Mouse (Mus musculus) limb, embryonic 10.5 days (tissue): ENCODE measurements around the gene Tecta. TPM values are rescaled to one million over a fixed set of nuclear protein-coding genes. Genes with fewer than 3 reads are reported as not detected.
A peak's percentile ranks its signal among the peaks of the same experiment; 100 is the strongest.

Experiments
- DNase-seq: peaks from one replicate; pipeline ENCODE4 v3.0.0-alpha.2; 2017; ENCODE audit warnings: low spot score
- H3K27ac ChIP-seq: fragments of 300-500 bp; sonication (generic); 2 replicates; pipeline ENCODE4 v1.5.1; 2016; ENCODE audit warnings: mild to moderate bottlenecking
- H3K27me3 ChIP-seq: fragments of 300-500 bp; sonication (generic); 2 replicates; pipeline ENCODE4 v1.6.1; 2016; ENCODE audit warnings: low read depth, mild to moderate bottlenecking; ENCODE audit not compliant: poor library complexity, severe bottlenecking
- H3K36me3 ChIP-seq: fragments of 300-500 bp; sonication (generic); 2 replicates; pipeline ENCODE4 v1.6.1; 2016; ENCODE audit warnings: mild to moderate bottlenecking, moderate library complexity
- H3K4me1 ChIP-seq: fragments of 300-500 bp; sonication (generic); 2 replicates; pipeline ENCODE4 v1.6.1; 2016
- H3K4me3 ChIP-seq: fragments of 300-500 bp; sonication (generic); 2 replicates; pipeline ENCODE4 v1.5.1; 2016; ENCODE audit warnings: mild to moderate bottlenecking, moderate library complexity
- H3K9me3 ChIP-seq: fragments of 300-500 bp; sonication (generic); replicated peaks from 2 replicates; pipeline ENCODE4 v1.6.1; 2016; ENCODE audit warnings: mild to moderate bottlenecking
- WGBS: fragments of 180-500 bp; shearing (Covaris S2); methylation state at CpG from one replicate; pipeline ENCODE4 v1.1.7; 2016; 5-methylcytosine and 5-hydroxymethylcytosine counted together
- polyA plus RNA-seq: library from polyadenylated mRNA; unstranded; fragments of >200 nt; fragmentation: Nextera tagmentation; extraction: Ambion mirVana; gene quantifications from 2 replicates; pipeline ENCODE4 v1.2.1, GENCODE M21; 2016

Gene Tecta
- 0.03 and 0.05 TPM in 2 replicates for polyA plus RNA-seq

DNA sequence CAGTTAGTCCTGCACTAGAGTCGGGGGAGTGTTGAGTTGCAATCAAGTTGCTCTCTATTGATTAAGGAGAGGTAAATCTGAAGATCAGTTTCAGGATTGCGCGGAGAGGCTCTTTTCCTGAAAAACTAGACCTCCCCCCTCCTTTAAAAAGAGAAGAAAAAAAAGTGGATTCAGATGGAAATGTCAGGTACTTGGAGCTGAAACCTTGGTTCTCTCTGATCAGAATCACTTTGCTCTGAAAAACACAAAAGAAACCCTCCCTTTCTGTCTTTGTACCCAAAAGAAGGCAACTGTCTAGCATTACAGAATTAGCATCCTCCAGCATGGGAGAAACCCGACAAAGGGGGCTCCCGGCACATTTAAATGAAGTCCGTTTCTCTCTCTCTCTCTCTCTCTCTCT lies at the start of gene Tecta:
Gene Tecta (minus strand): TSS at position 101 of the 400 bp plus-strand sequence.
- Histone ChIP-seq H3K4me3 (no peak within 1 kb of the TSS), H3K27ac (peak within 1 kb of the TSS; percentile 25; the same call in 1 of the 2 replicates), H3K36me3 (no peaks in the 10 kb centered on the region), H3K4me1 (no peaks in the 10 kb centered on the region), H3K27me3 (no peaks in the 10 kb centered on the region), H3K9me3 (no peaks in the 10 kb centered on the region)
- no peak for DNase-seq
- 89% methylated on average over 6 of the region's 6 CpGs for WGBS

DNA sequence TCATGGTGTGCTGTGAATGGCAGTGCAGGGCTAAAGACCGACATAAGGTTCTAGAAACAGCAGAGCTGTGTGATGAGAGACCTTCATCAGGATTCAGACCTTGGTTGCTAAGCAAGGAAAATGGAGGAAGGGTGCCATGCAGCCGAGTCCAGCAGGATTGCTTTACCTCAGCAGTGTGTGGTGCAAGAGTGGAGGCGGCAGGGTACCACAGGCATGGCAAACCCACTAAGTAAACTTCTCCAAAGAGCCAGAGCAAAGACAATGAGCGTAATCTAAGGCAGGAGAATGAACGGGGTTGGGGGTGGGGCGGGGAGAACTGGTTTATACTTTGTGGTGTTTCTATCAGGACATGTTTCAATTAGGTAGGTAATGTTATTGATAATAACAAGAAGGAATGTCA lies 49.3 kb upstream of the Tecta start:
- Histone ChIP-seq H3K4me3 (no peak overlapping the region), H3K27ac (no peak overlapping the region), H3K4me1 (no peaks in the 10 kb centered on the region), H3K9me3 (no peaks in the 10 kb centered on the region), H3K36me3 (peaks cover 67% of the 10 kb centered on the region), H3K27me3 (no peaks in the 10 kb centered on the region)
- no peak for DNase-seq
- WGBS, result 96% methylated on average over 6 of the region's 6 CpGs

DNA sequence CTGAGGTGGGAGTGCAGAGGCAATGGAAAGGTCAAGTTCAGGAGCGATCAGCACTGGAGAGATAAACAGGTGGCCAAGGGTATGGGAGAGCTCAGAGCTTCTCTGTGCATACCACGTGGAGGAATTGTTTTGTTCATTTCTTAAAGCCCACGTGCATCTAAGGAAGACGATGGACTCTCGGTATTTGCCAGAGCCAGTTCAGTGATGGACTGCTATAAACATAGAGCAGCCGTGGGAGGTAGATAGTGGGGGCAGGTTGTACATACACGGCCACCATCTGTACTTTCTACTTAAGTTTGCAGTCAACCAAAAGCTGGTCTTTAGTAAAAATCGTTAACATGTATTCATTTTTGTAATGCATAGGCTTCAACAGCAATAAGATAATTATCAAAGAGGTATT lies 42.4 kb upstream of the Tecta start:
- 92% methylated on average over 8 of the region's 8 CpGs for WGBS
- H3K4me3 ChIP-seq, result no peak overlapping the region
- H3K27me3 ChIP-seq, result no peaks in the 10 kb centered on the region
- H3K9me3 ChIP-seq, result no peaks in the 10 kb centered on the region
- H3K27ac ChIP-seq, result no peak overlapping the region
- DNase-seq, result no peak
- H3K36me3 ChIP-seq, result peaks cover 93% of the 10 kb centered on the region
- no peaks in the 10 kb centered on the region for H3K4me1 ChIP-seq

- Histone ChIP-seq H3K4me1 (no peaks in the 10 kb centered on the region), H3K27me3 (no peaks in the 10 kb centered on the region), H3K36me3 (peaks cover 95% of the 10 kb centered on the region), H3K9me3 (no peaks in the 10 kb centered on the region), H3K4me3 (no peak overlapping the region), H3K27ac (no peak overlapping the region)
- 93% methylated on average over 2 of the region's 2 CpGs for WGBS
- no peak for DNase-seq
These were observed 41.5 kb upstream of the Tecta start for GRCm38 (mm10) chr9:42441234-42441633.

GRCm38 (mm10) chr9:42439446-42439845 lies 39.7 kb upstream of the Tecta start:
- Histone ChIP-seq H3K27ac (no peak overlapping the region), H3K27me3 (no peaks in the 10 kb centered on the region), H3K9me3 (no peaks in the 10 kb centered on the region), H3K4me1 (no peaks in the 10 kb centered on the region), H3K36me3 (peaks cover 96% of the 10 kb centered on the region), H3K4me3 (no peak overlapping the region)
- no peak for DNase-seq
- 66% methylated on average over 4 of the region's 4 CpGs for WGBS

GRCm38 (mm10) chr9:42432155-42432554 lies 32.4 kb upstream of the Tecta start:
- H3K9me3 ChIP-seq, result no peaks in the 10 kb centered on the region
- H3K4me3 ChIP-seq, result no peak overlapping the region
- 95% methylated on average over 2 of the region's 2 CpGs for WGBS
- H3K36me3 ChIP-seq, result peaks cover 81% of the 10 kb centered on the region
- peaks cover 10% of the 10 kb centered on the region for H3K4me1 ChIP-seq
- no peak overlapping the region for H3K27ac ChIP-seq
- DNase-seq, result no peak
- H3K27me3 ChIP-seq, result no peaks in the 10 kb centered on the region

- Histone ChIP-seq H3K4me1 (peaks cover 10% of the 10 kb centered on the region), H3K27ac (no peak overlapping the region), H3K27me3 (no peaks in the 10 kb centered on the region), H3K9me3 (no peaks in the 10 kb centered on the region), H3K36me3 (peaks cover 81% of the 10 kb centered on the region), H3K4me3 (no peak overlapping the region)
- 91% methylated on average over 2 of the region's 2 CpGs for WGBS
- DNase-seq, result no peak
These were observed 31.9 kb upstream of the Tecta start for GRCm38 (mm10) chr9:42431606-42432005.

GRCm38 (mm10) chr9:42428060-42428924 lies 28.6 kb upstream of the Tecta start:
- Histone ChIP-seq H3K4me1 (peaks cover 10% of the 10 kb centered on the region), H3K4me3 (no peak overlapping the region), H3K27me3 (no peaks in the 10 kb centered on the region), H3K27ac (no peak overlapping the region), H3K36me3 (peaks cover 62% of the 10 kb centered on the region), H3K9me3 (no peaks in the 10 kb centered on the region)
- no peak for DNase-seq
- 67% methylated on average over 12 of the region's 12 CpGs for WGBS

DNA sequence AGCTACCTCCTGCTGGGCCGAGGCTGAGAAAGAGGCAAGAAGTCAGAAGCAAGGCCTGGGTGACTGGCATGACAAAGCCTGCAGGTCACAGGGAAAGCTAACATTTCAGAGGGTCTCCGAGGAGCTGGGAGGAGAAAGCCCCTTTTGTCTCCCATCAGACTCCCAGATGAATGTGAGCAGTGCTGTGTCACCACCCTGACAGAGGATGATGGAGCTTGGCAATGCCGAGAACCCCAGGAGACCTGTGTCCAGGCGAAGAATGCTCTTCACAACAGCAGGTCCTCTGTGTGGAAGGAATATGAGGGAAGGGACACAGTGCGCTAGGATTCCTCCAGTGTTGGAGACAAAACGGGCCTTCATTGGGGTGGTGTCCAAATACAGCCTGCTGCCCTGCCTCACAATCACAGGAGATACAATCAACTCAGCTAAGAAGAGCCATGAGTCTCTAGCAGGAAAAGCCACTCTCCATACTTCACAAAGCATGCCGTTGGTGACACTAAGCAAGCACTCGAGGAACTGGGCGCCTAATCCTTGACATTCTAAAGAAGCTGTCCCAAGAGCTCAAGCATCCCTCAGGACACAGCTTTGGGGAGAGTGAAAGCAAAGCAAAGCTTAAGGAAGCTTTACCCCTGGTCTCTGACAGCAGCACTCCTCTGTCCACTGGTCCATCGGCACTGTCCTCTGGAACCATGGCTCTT lies 27.1 kb upstream of the Tecta start:
- Histone ChIP-seq H3K4me1 (peaks cover 10% of the 10 kb centered on the region), H3K27me3 (no peaks in the 10 kb centered on the region), H3K36me3 (peaks cover 61% of the 10 kb centered on the region), H3K27ac (no peak overlapping the region), H3K9me3 (no peaks in the 10 kb centered on the region), H3K4me3 (no peak overlapping the region)
- DNase-seq, result no peak
- WGBS, result 72% methylated on average over 10 of the region's 10 CpGs

DNA sequence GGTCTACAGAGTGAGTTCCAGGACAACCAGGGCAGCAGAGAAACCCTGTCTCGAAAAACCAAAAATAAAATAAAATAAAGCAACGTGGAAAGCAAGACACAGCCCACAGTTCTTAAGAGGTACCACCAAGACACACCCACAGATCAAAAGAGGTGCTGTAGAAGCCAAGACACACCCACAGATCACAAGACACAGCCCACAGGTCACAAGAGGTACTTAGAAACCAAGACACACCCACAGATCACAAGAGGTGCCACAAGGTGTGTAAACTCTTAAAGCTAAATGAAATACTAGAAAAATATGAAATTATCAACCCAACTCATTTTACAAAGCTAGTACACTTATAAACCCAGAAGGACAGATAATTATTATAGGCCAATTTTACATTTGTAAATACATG lies 23.9 kb upstream of the Tecta start:
- 87% methylated on average over 2 of the region's 2 CpGs for WGBS
- H3K4me3 ChIP-seq, result no peak overlapping the region
- H3K4me1 ChIP-seq, result no peaks in the 10 kb centered on the region; the same call in 1 of the 2 replicates
- DNase-seq, result no peak
- peaks cover 54% of the 10 kb centered on the region for H3K36me3 ChIP-seq
- H3K27me3 ChIP-seq, result no peaks in the 10 kb centered on the region
- no peaks in the 10 kb centered on the region for H3K9me3 ChIP-seq
- no peak overlapping the region for H3K27ac ChIP-seq

GRCm38 (mm10) chr9:42419687-42420086 lies 20.0 kb upstream of the Tecta start:
- WGBS, result 78% methylated on average over 2 of the region's 2 CpGs

DNA sequence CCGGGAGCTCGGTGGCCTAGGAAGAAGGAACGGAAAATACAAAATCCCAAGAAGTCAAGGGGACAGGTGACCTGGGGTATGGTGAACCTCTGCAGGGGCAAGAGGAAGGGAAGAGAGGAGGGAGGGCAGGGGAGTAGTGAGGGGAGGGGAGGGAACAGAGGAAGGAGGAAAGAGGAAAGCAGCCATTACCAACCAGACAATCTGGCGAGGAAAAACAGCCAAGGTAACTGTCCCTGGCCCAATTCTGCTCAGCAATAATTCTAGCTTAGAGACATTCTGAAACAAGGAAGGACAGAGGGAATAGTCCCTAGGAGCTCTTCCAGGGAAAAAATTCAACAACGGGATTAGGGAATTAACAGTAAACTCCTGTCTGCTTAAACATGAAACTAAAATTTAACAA lies 19.1 kb upstream of the Tecta start:
- Histone ChIP-seq H3K4me3 (no peak overlapping the region), H3K36me3 (peaks cover 49% of the 10 kb centered on the region), H3K27ac (no peak overlapping the region), H3K27me3 (no peaks in the 10 kb centered on the region), H3K9me3 (no peaks in the 10 kb centered on the region), H3K4me1 (peaks cover 35% of the 10 kb centered on the region)
- 89% methylated on average over 5 of the region's 5 CpGs for WGBS
- DNase-seq, result no peak

More at GRCm38 (mm10) chr9:42419687-42420086, 20.0 kb upstream of the Tecta start:
- H3K4me1 ChIP-seq, result peaks cover 27% of the 10 kb centered on the region
- no peak overlapping the region for H3K27ac ChIP-seq
- H3K4me3 ChIP-seq, result no peak overlapping the region
- DNase-seq, result no peak
- peaks cover 47% of the 10 kb centered on the region for H3K36me3 ChIP-seq
- no peaks in the 10 kb centered on the region for H3K27me3 ChIP-seq
- H3K9me3 ChIP-seq, result no peaks in the 10 kb centered on the region

GRCm38 (mm10) chr9:42417352-42417952 lies 17.7 kb upstream of the Tecta start:
- H3K27me3 ChIP-seq, result no peaks in the 10 kb centered on the region
- 68% methylated on average over 12 of the region's 12 CpGs for WGBS
- DNase-seq, result no peak
- no peak overlapping the region for H3K4me3 ChIP-seq
- no peak overlapping the region for H3K27ac ChIP-seq
- peaks cover 35% of the 10 kb centered on the region for H3K4me1 ChIP-seq
- H3K36me3 ChIP-seq, result peaks cover 52% of the 10 kb centered on the region
- no peaks in the 10 kb centered on the region for H3K9me3 ChIP-seq
